Mouse (Mus musculus) lung, embryonic 16.5 days (tissue): ENCODE results near the gene Amn1. TPM values are rescaled to one million over a fixed set of nuclear protein-coding genes. Genes with fewer than 3 reads are reported as not detected.
"Not testable (repeated sequence)": the region's sequence is repeated elsewhere in the genome, so short reads cannot be mapped to it uniquely, and the experiment has no call there.

Experiments used
- ATAC-seq: fragments of 200-750 bp; cut with Nextera tagmentation; 2 replicates; pipeline ENCODE4 v1.8.0; 2017; ENCODE audit warnings: low read depth, mild to moderate bottlenecking, moderate library complexity
- H3K27ac ChIP-seq: fragments of 300-500 bp; sonication (generic); 2 replicates; pipeline ENCODE4 v1.5.1; 2014; ENCODE audit warnings: mild to moderate bottlenecking, control low read depth, low read length
- H3K27me3 ChIP-seq: fragments of 300-500 bp; sonication (generic); 2 replicates; pipeline ENCODE4 v1.6.1; 2014; ENCODE audit warnings: low read depth, low read length, mixed read lengths; ENCODE audit not compliant: control insufficient read depth, insufficient read depth
- H3K36me3 ChIP-seq: fragments of 300-500 bp; sonication (generic); 2 replicates; pipeline ENCODE4 v1.6.1; 2014; ENCODE audit warnings: low read length; ENCODE audit not compliant: control insufficient read depth, insufficient read depth
- H3K4me1 ChIP-seq: fragments of 300-500 bp; sonication (generic); replicated peaks from 2 replicates; pipeline ENCODE4 v1.6.1; 2014; ENCODE audit warnings: low read length, mixed read lengths; ENCODE audit not compliant: control insufficient read depth, insufficient read depth
- H3K4me2 ChIP-seq: fragments of 300-500 bp; sonication (generic); 2 replicates; pipeline ENCODE4 v1.6.1; 2014; ENCODE audit warnings: low read depth, low read length, control low read depth
- H3K4me3 ChIP-seq: fragments of 300-500 bp; sonication (generic); 2 replicates; pipeline ENCODE4 v1.5.1; 2014; ENCODE audit warnings: mild to moderate bottlenecking, low read length, control low read depth
- H3K9ac ChIP-seq: fragments of 300-500 bp; sonication (generic); 2 replicates; pipeline ENCODE4 v1.6.1; 2014; ENCODE audit warnings: low read length, control low read depth
- H3K9me3 ChIP-seq: fragments of 300-500 bp; sonication (generic); 2 replicates; pipeline ENCODE4 v1.6.1; 2016; ENCODE audit warnings: low read length; ENCODE audit not compliant: control insufficient read depth
- WGBS: fragments of 180-500 bp; shearing (Covaris S2); extraction: QIAGEN DNeasy Blood & Tissue Kit; methylation state at CpG from one replicate; pipeline ENCODE4 v1.1.7; 2014; 5-methylcytosine and 5-hydroxymethylcytosine counted together
- polyA plus RNA-seq: library from polyadenylated mRNA; unstranded; fragments of >200 nt; fragmentation: Nextera tagmentation; extraction: Ambion mirVana; gene quantifications from 2 replicates; pipeline ENCODE4 v1.2.1, GENCODE M21; 2015

Amn1 gene
- 25.9 and 34.5 TPM in 2 replicates for polyA plus RNA-seq

DNA sequence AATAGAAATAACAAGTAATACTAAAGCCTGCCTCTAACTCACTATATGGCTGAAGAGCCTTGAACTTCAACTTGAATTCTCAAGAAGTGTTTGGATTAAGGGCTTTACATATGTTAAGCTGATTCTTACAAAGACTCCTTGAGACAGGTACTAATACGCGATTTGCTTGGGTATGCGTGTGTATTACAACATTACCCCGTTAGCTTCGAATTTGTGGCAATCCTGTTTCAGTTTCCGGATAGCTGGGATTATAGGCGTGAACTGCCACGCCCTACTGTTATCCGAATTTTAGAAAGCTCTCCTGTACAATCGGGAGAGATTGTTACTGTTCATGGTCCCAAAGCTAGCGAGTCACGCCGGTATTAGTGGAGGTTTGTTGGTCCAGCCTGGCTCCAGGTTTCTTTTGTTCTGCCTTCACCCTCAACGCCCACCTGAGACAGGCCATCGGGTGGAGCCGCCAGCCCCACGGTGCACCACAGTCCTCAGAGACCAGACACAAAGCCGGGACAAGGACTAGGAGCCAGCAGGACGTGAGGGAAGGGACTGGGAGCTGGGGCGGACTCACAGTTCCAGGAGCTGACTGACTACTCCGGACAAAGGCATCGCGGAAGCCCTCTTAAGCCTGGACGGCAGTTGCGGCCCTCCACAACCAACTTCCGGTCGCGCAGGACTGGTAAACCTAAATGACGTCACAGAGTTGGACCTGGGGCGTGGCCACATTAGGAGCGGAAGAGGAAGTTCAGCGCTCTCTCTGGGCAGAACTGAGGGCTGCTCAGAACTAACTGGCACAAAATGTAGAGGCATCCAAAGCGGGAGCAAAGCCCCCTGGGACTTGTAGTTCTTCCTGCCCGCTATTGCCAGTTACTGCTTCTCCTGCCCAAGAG lies at the start of gene Amn1:
TSS of gene Amn1 (minus strand) at position 672 of the 884 bp plus-strand sequence.
- Histone ChIP-seq H3K4me2 (peak within 1 kb of the TSS; percentile 70), H3K9me3 (no peaks in the 10 kb centered on the region; the same call in 1 of the 2 replicates), H3K27ac (peak within 1 kb of the TSS; percentile 98), H3K27me3 (no peaks in the 10 kb centered on the region), H3K9ac (peak within 1 kb of the TSS; percentile 99), H3K4me3 (peak within 1 kb of the TSS; percentile 94), H3K4me1 (peaks cover 10% of the 10 kb centered on the region), H3K36me3 (peaks cover 5% of the 10 kb centered on the region)
- peak; percentile 99 for ATAC-seq
- under 1% methylated on average over 34 of the region's 34 CpGs for WGBS

- no peak overlapping the region for H3K9ac ChIP-seq
- H3K4me3 ChIP-seq = no peak overlapping the region
- peak; percentile 92 for ATAC-seq
- no peak overlapping the region for H3K4me2 ChIP-seq
- no peaks in the 10 kb centered on the region for H3K9me3 ChIP-seq
- no peaks in the 10 kb centered on the region for H3K27me3 ChIP-seq
- peaks cover 3% of the 10 kb centered on the region; the same call in 1 of the 2 replicates for H3K4me1 ChIP-seq
- WGBS = 53% methylated on average over 2 of the region's 2 CpGs
- H3K36me3 ChIP-seq = no peaks in the 10 kb centered on the region
- peak overlapping the region; percentile 83 for H3K27ac ChIP-seq
Measured at GRCm38 (mm10) chr6:149236807-149237206, 48.3 kb upstream of the Amn1 start.

- H3K36me3 ChIP-seq = no peaks in the 10 kb centered on the region
- 73% methylated on average over 3 of the region's 3 CpGs for WGBS
- H3K4me2 ChIP-seq = no peak overlapping the region
- H3K9ac ChIP-seq = no peak overlapping the region
- no peak for ATAC-seq
- H3K27me3 ChIP-seq = no peaks in the 10 kb centered on the region
- no peaks in the 10 kb centered on the region for H3K9me3 ChIP-seq
- peaks cover 3% of the 10 kb centered on the region; the same call in 1 of the 2 replicates for H3K4me1 ChIP-seq
- H3K27ac ChIP-seq = no peak overlapping the region
- H3K4me3 ChIP-seq = no peak overlapping the region
Measured at GRCm38 (mm10) chr6:149233918-149234317, 45.4 kb upstream of the Amn1 start.

GRCm38 (mm10) chr6:149224751-149225150 lies 36.2 kb upstream of the Amn1 start:
- Histone ChIP-seq H3K27ac (no peak overlapping the region), H3K4me2 (no peak overlapping the region), H3K27me3 (no peaks in the 10 kb centered on the region), H3K9me3 (no peaks in the 10 kb centered on the region), H3K4me1 (no peaks in the 10 kb centered on the region), H3K4me3 (no peak overlapping the region), H3K9ac (no peak overlapping the region), H3K36me3 (no peaks in the 10 kb centered on the region)
- no peak for ATAC-seq
- WGBS = 96% methylated on average over 4 of the region's 4 CpGs

DNA sequence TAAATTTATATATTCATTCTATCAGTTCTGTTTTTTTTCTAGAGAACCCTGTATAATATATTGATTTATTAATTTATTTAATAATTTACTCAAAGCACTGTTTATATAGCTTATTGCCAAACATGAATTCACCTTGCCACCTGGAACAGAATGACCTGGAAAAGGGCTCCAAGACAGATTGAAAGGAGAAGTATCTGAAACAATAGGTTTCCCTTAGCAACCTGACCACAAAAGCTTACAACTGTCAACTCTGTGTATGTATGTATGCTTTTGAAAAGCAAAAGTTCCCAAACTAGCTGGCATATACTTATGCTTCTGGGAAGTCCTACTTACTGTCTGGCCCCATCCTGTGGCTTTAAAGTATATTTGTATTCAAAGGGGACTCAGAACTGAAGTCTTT lies 32.8 kb upstream of the Amn1 start:
- Histone ChIP-seq H3K27ac (no peak overlapping the region), H3K36me3 (no peaks in the 10 kb centered on the region), H3K4me1 (no peaks in the 10 kb centered on the region), H3K4me3 (no peak overlapping the region), H3K9me3 (no peaks in the 10 kb centered on the region), H3K9ac (no peak overlapping the region), H3K4me2 (no peak overlapping the region), H3K27me3 (no peaks in the 10 kb centered on the region)
- no peak for ATAC-seq

GRCm38 (mm10) chr6:149198572-149198971 lies 10.1 kb upstream of the Amn1 start:
- Histone ChIP-seq H3K9me3 (no peaks in the 10 kb centered on the region), H3K4me2 (no peak overlapping the region), H3K4me3 (no peak overlapping the region), H3K36me3 (no peaks in the 10 kb centered on the region), H3K9ac (no peak overlapping the region), H3K27me3 (no peaks in the 10 kb centered on the region), H3K27ac (no peak overlapping the region), H3K4me1 (peaks cover 4% of the 10 kb centered on the region)
- no peak for ATAC-seq

- no peak overlapping the region for H3K27ac ChIP-seq
- H3K27me3 ChIP-seq = no peaks in the 10 kb centered on the region
- H3K4me2 ChIP-seq = no peak overlapping the region
- H3K9ac ChIP-seq = no peak overlapping the region
- H3K4me1 ChIP-seq = peaks cover 4% of the 10 kb centered on the region
- no peak overlapping the region for H3K4me3 ChIP-seq
- no peaks in the 10 kb centered on the region for H3K36me3 ChIP-seq
- no peaks in the 10 kb centered on the region for H3K9me3 ChIP-seq
- 28% methylated on average over 3 of the region's 3 CpGs for WGBS
- peak; percentile 67; the same call in 1 of the 2 replicates for ATAC-seq
Measured at GRCm38 (mm10) chr6:149197116-149197515, 8.6 kb upstream of the Amn1 start.

GRCm38 (mm10) chr6:149193276-149193905 lies 4.9 kb upstream of the Amn1 start:
- 55% methylated on average over 5 of the region's 5 CpGs for WGBS
- H3K9ac ChIP-seq = no peak overlapping the region
- peaks cover 4% of the 10 kb centered on the region for H3K4me1 ChIP-seq
- no peak overlapping the region for H3K4me2 ChIP-seq
- H3K36me3 ChIP-seq = no peaks in the 10 kb centered on the region
- no peak overlapping the region for H3K27ac ChIP-seq
- ATAC-seq = no peak
- no peaks in the 10 kb centered on the region for H3K27me3 ChIP-seq
- no peaks in the 10 kb centered on the region for H3K9me3 ChIP-seq
- no peak overlapping the region for H3K4me3 ChIP-seq

- not testable (repeated sequence) for H3K36me3 ChIP-seq, H3K27ac ChIP-seq, H3K4me1 ChIP-seq, H3K27me3 ChIP-seq, ATAC-seq, H3K4me3 ChIP-seq, H3K9me3 ChIP-seq, H3K4me2 ChIP-seq, H3K9ac ChIP-seq
- WGBS = 82% methylated on average over 5 of the region's 5 CpGs
Measured at GRCm38 (mm10) chr6:149191951-149192350, 3.4 kb upstream of the Amn1 start.
